Mouse (Mus musculus): ENCODE results near the gene Ush2a. TPM values are rescaled to one million over a fixed set of nuclear protein-coding genes. Genes with fewer than 3 reads are reported as not detected.
A peak's percentile ranks its signal among the peaks of the same experiment; 100 is the strongest.

Gene Ush2a
- polyA plus RNA-seq, 1 experiment from 2014 or later: 0.14 TPM

DNA sequence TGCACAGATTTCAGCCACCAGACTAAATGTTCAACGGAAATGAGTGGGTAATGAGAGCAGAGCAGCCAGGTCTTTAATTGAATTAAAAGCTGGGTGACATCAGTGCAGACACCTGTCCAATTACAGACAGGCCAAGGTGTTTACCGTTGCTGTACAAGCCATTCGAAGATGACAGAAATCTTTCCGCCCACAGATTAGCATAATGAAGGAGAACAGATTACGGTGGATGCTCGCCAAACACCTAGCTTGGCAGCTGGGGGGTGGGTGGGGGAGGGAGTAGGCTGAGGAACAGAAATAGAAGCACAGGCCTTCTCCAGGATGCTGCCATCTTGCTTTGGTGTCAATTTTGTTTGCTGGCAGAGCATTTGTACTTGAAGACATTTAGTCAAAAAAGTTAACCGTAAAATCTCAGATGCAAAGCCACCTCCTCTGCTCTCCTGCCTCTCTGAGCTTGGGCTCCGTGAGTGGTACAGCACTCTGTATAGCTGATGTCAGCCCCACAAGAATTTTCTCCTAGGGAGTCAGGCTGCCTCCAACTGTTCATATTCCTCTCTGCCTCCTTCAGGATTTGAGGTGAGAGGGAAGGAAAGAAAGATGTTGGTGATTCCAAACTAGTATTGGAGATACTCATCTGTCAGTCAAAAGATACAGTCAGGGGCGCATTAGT is 306.6 kb downstream of the Ush2a start:
- 84% methylated on average over 9 of the region's 9 CpGs for WGBS
- Histone ChIP-seq H3K36me3 (no peaks in the 10 kb centered on the region), H3K4me3 (no peak overlapping the region), H3K27me3 (replicated peaks) (no peaks in the 10 kb centered on the region), H3K4me1 (no peaks in the 10 kb centered on the region), H3K27ac (no peak overlapping the region), H3K9me3 (no peaks in the 10 kb centered on the region), H3K4me2 (replicated peaks) (no peak overlapping the region), H3K9ac (no peak overlapping the region)
- no peak for ATAC-seq (ENCODE audit: low FRiP score, low read depth)

DNA sequence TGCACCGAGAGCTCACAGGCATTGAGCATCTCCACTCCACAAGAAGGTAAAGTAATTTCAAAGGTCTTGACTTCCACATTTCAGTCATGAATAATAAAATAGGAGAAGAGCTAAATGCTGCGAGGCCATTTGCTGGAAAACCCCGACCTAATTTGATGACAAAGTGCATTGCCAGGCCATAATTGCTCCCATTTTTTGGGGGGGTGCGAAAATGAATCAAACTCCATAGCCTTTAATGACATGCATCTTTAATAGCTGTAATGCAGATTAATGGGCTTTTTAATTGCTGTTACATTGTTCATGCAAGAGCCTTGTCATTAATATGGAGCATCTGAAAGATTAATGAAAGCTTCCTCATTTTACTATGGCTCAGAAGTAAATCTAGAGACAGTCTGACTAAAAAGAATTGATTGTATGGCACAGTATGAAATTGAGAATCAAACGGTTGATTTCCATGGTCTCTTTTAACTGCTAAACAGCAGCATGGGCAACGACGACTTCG is 314.5 kb downstream of the Ush2a start:
- H3K9me3 ChIP-seq: no peaks in the 10 kb centered on the region
- no peak overlapping the region for H3K27ac ChIP-seq
- H3K9ac ChIP-seq: no peak overlapping the region
- no peaks in the 10 kb centered on the region for H3K27me3 ChIP-seq (replicated peaks)
- H3K36me3 ChIP-seq: no peaks in the 10 kb centered on the region
- WGBS: 43% methylated on average over 8 of the region's 8 CpGs
- no peak overlapping the region for H3K4me2 ChIP-seq (replicated peaks)
- H3K4me1 ChIP-seq: peaks cover 8% of the 10 kb centered on the region; the same call in 1 of the 2 replicates
- peak; percentile 29; the same call in 1 of the 2 replicates for ATAC-seq (ENCODE audit: low FRiP score, low read depth)
- no peak overlapping the region for H3K4me3 ChIP-seq

DNA sequence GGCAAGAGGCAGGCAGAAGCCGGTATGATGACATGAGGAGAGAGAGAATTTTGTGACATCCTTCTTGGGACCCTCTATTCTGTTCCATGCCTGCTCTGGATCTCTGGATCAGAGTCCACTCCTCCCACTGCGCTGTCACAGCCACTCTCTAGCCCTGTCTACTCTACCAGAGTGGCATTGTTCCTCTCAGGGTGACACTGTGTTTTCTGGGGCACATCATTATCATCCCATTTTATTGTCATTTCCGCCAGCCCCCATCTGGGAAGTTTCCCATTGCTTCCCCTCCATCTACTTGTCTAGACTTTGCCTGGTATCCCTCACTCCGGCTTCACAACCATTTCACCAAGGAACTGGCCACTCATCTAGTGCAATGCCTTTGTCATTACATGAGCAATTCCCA is 315.6 kb downstream of the Ush2a start:
- Histone ChIP-seq H3K4me3 (no peak overlapping the region), H3K9ac (no peak overlapping the region), H3K4me1 (peaks cover 8% of the 10 kb centered on the region; the same call in 1 of the 2 replicates), H3K27me3 (replicated peaks) (no peaks in the 10 kb centered on the region), H3K9me3 (no peaks in the 10 kb centered on the region), H3K27ac (no peak overlapping the region), H3K4me2 (replicated peaks) (no peak overlapping the region), H3K36me3 (no peaks in the 10 kb centered on the region)
- ATAC-seq (ENCODE audit: low FRiP score, low read depth): no peak
- 85% methylated on average over 4 of the region's 4 CpGs for WGBS

DNA sequence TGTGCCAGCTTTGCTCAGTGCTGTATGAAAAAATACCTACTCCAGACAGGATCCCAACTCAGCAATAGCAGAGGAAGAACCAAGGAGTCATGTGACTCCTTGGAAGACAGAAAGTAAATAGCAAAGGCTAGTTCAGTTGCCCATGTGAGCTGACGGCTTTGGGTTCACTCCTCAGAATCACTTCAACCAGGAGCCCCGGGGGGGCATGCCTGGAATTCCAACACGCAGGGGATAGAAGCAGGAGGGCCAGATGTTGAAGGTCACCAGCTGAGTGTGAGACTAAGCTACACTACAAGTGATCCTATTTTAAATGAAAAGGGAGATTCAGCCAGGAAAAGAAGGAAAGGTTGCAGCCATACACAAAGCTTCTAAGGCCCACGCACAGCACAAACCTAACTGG is 319.3 kb downstream of the Ush2a start:
- Histone ChIP-seq H3K4me2 (replicated peaks) (no peak overlapping the region), H3K4me3 (no peak overlapping the region), H3K27me3 (replicated peaks) (no peaks in the 10 kb centered on the region), H3K36me3 (no peaks in the 10 kb centered on the region), H3K4me1 (peaks cover 6% of the 10 kb centered on the region; the same call in 1 of the 2 replicates), H3K9me3 (no peaks in the 10 kb centered on the region), H3K27ac (no peak overlapping the region), H3K9ac (no peak overlapping the region)
- WGBS: 45% methylated on average over 4 of the region's 4 CpGs
- no peak for ATAC-seq (ENCODE audit: low FRiP score, low read depth)

DNA sequence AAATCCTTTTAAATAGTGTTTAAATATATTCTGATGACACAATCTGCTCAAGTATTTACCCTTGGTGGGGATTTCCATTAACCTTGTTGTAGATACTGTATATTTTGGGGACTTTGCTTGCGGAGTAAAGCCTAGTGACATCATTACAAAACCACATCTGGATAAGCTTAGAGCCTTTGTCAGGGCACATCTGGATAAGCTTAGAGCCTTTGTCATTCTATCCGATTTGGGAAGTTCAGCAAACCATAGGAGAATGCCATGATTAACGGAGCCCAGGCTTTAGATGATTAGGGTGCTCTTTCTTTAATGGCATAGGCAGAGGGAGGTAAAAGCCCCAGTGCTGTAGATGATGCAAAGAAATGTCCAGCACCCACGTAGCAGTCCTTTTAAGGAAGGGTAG is 333.4 kb downstream of the Ush2a start:
- no peak for ATAC-seq (ENCODE audit: low FRiP score, low read depth)
- WGBS: 70% methylated on average over 4 of the region's 4 CpGs
- no peak overlapping the region for H3K27ac ChIP-seq

DNA sequence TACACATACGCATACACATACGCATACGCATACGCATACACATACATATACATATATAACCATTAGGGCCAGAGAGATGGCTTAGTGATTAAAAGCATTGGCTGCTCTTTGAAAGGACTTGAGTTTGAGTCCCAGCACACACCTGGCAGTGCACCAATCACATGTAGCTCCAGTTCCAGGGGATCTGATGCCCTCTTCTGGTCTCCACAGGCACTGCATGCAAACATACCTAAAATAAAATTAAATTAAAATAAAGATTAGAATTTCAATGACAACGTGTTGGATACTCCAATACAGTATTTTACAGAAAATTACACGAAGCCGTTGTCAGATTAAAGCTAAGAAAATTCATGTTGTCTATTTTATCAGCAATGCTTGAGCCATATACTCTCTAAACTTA is 336.2 kb downstream of the Ush2a start:
- Histone ChIP-seq H3K4me2 (replicated peaks) (no peak overlapping the region), H3K9me3 (no peaks in the 10 kb centered on the region), H3K4me1 (no peaks in the 10 kb centered on the region), H3K27me3 (replicated peaks) (no peaks in the 10 kb centered on the region), H3K27ac (no peak overlapping the region), H3K9ac (no peak overlapping the region), H3K4me3 (no peak overlapping the region), H3K36me3 (no peaks in the 10 kb centered on the region)
- ATAC-seq (ENCODE audit: low FRiP score, low read depth): no peak
- 85% methylated on average over 7 of the region's 7 CpGs for WGBS

More for the DNA sequence above, 333.4 kb downstream of the Ush2a start:
- Histone ChIP-seq H3K27me3 (replicated peaks) (no peaks in the 10 kb centered on the region), H3K9ac (no peak overlapping the region), H3K4me3 (no peak overlapping the region), H3K4me1 (no peaks in the 10 kb centered on the region), H3K9me3 (no peaks in the 10 kb centered on the region), H3K36me3 (no peaks in the 10 kb centered on the region), H3K4me2 (replicated peaks) (no peak overlapping the region)

DNA sequence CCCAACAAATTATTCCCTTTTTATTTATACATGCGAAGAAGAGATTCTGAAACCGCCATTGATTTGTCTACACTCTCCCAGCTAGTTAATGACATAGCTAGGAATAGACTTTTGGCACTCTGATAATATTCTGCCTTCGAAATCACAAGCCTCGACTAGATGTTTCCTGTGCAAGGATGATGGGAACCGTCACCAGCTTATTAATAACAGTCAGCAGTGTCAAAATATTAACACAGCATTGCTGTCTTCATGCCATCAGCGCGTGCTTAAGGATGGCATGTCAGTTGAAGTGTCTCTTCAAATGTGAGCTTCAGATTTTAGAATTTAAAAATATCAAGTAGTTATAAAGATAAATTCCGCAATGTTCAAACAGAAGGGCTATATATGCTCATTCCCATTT is 337.3 kb downstream of the Ush2a start:
- Histone ChIP-seq H3K9me3 (no peaks in the 10 kb centered on the region), H3K27me3 (replicated peaks) (no peaks in the 10 kb centered on the region), H3K36me3 (no peaks in the 10 kb centered on the region), H3K9ac (no peak overlapping the region), H3K27ac (no peak overlapping the region), H3K4me3 (no peak overlapping the region), H3K4me1 (no peaks in the 10 kb centered on the region), H3K4me2 (replicated peaks) (no peak overlapping the region)
- ATAC-seq (ENCODE audit: low FRiP score, low read depth): no peak
- 94% methylated on average over 8 of the region's 8 CpGs for WGBS

DNA sequence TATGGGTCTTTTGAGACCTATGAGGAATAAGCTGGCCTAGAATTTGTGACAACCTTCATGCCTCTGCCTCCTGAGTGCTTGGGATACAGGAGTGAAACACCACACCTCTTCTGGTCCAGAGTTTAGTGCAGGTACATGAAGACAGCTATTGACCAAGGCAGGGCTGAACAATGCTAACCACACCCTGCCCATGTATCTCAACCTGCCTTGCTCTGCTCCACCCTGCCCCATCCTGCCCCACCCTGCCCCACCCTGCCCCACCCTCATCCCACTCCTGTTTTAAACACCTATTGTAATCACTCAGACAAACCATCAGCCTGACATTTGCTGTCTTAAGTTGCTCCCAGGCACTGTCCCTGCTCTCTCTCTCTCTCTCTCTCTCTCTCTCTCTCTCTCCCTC is 344.6 kb downstream of the Ush2a start:
- no peaks in the 10 kb centered on the region for H3K9me3 ChIP-seq
- no peak overlapping the region for H3K4me3 ChIP-seq
- H3K4me1 ChIP-seq: no peaks in the 10 kb centered on the region
- no peak overlapping the region for H3K9ac ChIP-seq
- no peak for ATAC-seq (ENCODE audit: low FRiP score, low read depth)
- no peaks in the 10 kb centered on the region for H3K27me3 ChIP-seq (replicated peaks)
- H3K36me3 ChIP-seq: no peaks in the 10 kb centered on the region
- H3K27ac ChIP-seq: no peak overlapping the region
- H3K4me2 ChIP-seq (replicated peaks): no peak overlapping the region

DNA sequence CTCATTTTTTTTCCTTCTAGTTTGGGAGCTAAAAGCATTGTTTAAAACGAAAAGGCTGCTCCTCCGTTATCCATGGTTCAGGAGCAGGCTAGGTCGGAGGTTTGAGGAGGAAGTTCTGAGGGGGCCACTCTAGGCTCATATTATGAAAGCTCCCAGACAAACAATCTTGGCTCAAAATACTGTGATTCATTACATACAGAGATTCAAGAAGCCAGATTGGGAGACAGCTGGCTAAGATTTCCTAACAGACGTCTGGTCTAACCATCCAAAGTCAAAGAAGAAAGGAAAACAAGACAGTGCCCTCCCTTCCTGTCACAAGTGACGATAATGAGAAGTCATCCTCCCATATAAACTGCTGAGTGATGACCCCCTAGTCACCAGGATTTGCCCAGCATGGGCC is 354.7 kb downstream of the Ush2a start:
- no peak overlapping the region for H3K4me2 ChIP-seq (replicated peaks)
- H3K36me3 ChIP-seq: no peaks in the 10 kb centered on the region
- H3K4me1 ChIP-seq: no peaks in the 10 kb centered on the region
- no peak overlapping the region for H3K9ac ChIP-seq
- H3K27ac ChIP-seq: no peak overlapping the region
- H3K4me3 ChIP-seq: no peak overlapping the region
- ATAC-seq (ENCODE audit: low FRiP score, low read depth): no peak
- H3K9me3 ChIP-seq: no peaks in the 10 kb centered on the region
- WGBS: 78% methylated on average over 5 of the region's 5 CpGs
- no peaks in the 10 kb centered on the region for H3K27me3 ChIP-seq (replicated peaks)

DNA sequence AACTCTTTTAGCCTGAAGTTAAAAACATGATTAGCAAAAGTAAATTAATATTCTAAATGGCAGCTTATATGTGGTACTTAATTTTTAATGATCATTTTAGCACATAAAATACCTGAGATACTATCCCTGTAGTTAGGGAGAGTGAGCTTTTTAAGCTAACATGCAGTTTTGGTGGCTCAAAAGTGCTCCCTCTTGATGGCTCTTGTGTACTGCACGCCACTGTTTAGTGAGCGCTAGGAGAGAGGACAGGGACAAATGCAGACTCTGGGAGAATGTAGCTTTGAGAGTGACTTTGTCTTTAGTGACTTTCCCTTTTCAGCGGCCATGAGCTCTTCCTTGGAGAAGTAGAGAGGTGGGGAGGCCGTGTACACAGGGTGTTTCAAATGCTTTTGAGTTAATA is 371.9 kb downstream of the Ush2a start:
- Histone ChIP-seq H3K9me3 (no peaks in the 10 kb centered on the region), H3K9ac (no peak overlapping the region), H3K27me3 (replicated peaks) (no peaks in the 10 kb centered on the region), H3K4me2 (replicated peaks) (no peak overlapping the region), H3K27ac (no peak overlapping the region), H3K36me3 (no peaks in the 10 kb centered on the region), H3K4me3 (no peak overlapping the region), H3K4me1 (no peaks in the 10 kb centered on the region)
- 55% methylated on average over 4 of the region's 4 CpGs for WGBS
- ATAC-seq (ENCODE audit: low FRiP score, low read depth): no peak

DNA sequence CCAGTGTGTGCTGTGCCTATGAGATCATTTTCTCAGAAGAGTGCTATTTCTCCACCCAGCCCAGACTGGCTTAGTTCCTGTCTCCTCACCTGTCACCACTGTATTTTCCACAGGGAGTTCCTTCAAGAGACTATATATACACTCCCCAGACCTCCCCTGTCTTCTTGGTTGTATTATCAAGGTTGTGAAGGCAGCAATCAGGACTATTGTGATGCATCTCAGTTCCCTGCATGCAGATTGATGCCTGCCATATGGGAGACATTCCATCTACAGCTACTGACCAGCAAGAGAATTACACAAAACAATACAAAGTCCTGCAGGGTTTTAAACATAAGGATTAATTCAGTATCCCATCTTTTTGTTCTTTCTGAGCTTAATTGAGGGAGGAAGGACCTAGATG is 377.8 kb downstream of the Ush2a start:
- Histone ChIP-seq H3K4me1 (no peaks in the 10 kb centered on the region), H3K36me3 (no peaks in the 10 kb centered on the region), H3K9ac (no peak overlapping the region), H3K4me3 (no peak overlapping the region), H3K27me3 (replicated peaks) (no peaks in the 10 kb centered on the region), H3K27ac (no peak overlapping the region), H3K9me3 (no peaks in the 10 kb centered on the region), H3K4me2 (replicated peaks) (no peak overlapping the region)
- no peak for ATAC-seq (ENCODE audit: low FRiP score, low read depth)

DNA sequence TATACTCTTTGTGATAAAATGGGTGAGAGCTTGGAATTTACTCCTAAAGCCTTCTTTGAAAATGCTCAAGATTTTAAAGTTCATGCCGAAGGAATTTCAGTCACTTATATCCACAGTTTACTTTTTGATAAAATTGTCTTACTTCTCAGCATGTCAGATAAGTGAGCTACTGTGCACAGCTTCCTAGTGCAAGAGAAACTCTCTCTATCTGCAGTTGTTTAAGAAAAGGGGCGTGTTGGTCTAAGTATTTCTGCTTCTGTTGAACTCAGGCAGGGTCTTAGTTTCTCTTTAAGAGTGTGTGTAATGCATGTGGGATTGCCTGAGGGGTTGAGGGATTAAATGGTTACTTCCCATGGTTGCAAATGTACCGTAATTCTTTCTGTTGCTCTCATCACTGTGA is 381.3 kb downstream of the Ush2a start:
- Histone ChIP-seq H3K36me3 (no peaks in the 10 kb centered on the region), H3K27ac (no peak overlapping the region), H3K9ac (no peak overlapping the region), H3K4me1 (no peaks in the 10 kb centered on the region), H3K4me2 (replicated peaks) (no peak overlapping the region), H3K4me3 (no peak overlapping the region), H3K27me3 (replicated peaks) (no peaks in the 10 kb centered on the region), H3K9me3 (no peaks in the 10 kb centered on the region)
- no peak for ATAC-seq (ENCODE audit: low FRiP score, low read depth)
- 87% methylated on average over 3 of the region's 3 CpGs for WGBS

DNA sequence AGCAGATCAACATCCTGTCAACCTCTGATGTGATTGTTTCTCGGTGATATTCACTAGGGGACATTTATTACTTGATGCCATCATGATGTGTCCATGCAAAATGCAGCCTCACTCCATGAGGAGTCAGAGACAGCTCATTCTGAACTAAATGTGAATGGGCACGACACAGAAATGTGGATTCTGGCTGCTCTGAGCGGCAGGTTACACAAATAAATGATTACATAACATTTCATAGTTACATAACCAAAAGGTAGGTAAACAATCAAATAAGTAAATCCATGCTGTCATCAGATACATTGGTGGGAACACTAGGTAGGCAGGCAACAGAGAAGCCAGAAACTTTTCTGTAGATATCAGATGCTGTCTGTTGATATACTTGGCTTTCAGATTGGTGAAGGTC is 391.2 kb downstream of the Ush2a start:
- no peaks in the 10 kb centered on the region for H3K27me3 ChIP-seq (replicated peaks)
- ATAC-seq (ENCODE audit: low FRiP score, low read depth): no peak

More for the DNA sequence above, 391.2 kb downstream of the Ush2a start:
- Histone ChIP-seq H3K4me3 (no peak overlapping the region), H3K9me3 (no peaks in the 10 kb centered on the region), H3K4me1 (no peaks in the 10 kb centered on the region), H3K36me3 (no peaks in the 10 kb centered on the region), H3K27ac (no peak overlapping the region), H3K9ac (no peak overlapping the region), H3K4me2 (replicated peaks) (no peak overlapping the region)
- 88% methylated on average over 3 of the region's 3 CpGs for WGBS
